Mouse (Mus musculus) heart, embryonic 15.5 days (tissue): ENCODE results near the gene Tgfb1i1. TPM values are rescaled to one million over a fixed set of nuclear protein-coding genes. Genes with fewer than 3 reads are reported as not detected.
A peak's percentile ranks its signal among the peaks of the same experiment; 100 is the strongest.

Experiments
- ATAC-seq: fragments of 200-750 bp; cut with Nextera tagmentation; replicated peaks from 2 replicates; pipeline ENCODE4 v1.8.0; 2017; ENCODE audit warnings: low read depth, moderate TSS enrichment; ENCODE audit not compliant: insufficient number of reproducible peaks, insufficient read depth, low FRiP score
- H3K27ac ChIP-seq: fragments of 300-500 bp; sonication (generic); 2 replicates; pipeline ENCODE4 v1.5.1; 2015; ENCODE audit warnings: mild to moderate bottlenecking, inconsistent platforms
- H3K27me3 ChIP-seq: fragments of 300-500 bp; sonication (generic); 2 replicates; pipeline ENCODE4 v1.6.1; 2015; ENCODE audit warnings: inconsistent platforms
- H3K36me3 ChIP-seq: fragments of 300-500 bp; sonication (generic); 2 replicates; pipeline ENCODE4 v1.6.1; 2015; ENCODE audit warnings: mild to moderate bottlenecking, inconsistent platforms
- H3K4me1 ChIP-seq: fragments of 300-500 bp; sonication (generic); replicated peaks from 2 replicates; pipeline ENCODE4 v1.6.1; 2015; ENCODE audit warnings: inconsistent platforms
- H3K4me2 ChIP-seq: fragments of 300-500 bp; sonication (generic); 2 replicates; pipeline ENCODE4 v1.6.1; 2015; ENCODE audit warnings: inconsistent platforms, mild to moderate bottlenecking, moderate library complexity
- H3K4me3 ChIP-seq: fragments of 300-500 bp; sonication (generic); 2 replicates; pipeline ENCODE4 v1.5.1; 2015; ENCODE audit warnings: mild to moderate bottlenecking, inconsistent platforms
- H3K9ac ChIP-seq: fragments of 300-500 bp; sonication (generic); 2 replicates; pipeline ENCODE4 v1.6.1; 2015; ENCODE audit warnings: mild to moderate bottlenecking, inconsistent platforms
- H3K9me3 ChIP-seq: fragments of 300-500 bp; sonication (generic); replicated peaks from 2 replicates; pipeline ENCODE4 v1.6.1; 2016; ENCODE audit warnings: inconsistent platforms
- WGBS: fragments of 180-500 bp; shearing (Covaris S2); methylation state at CpG from one replicate; pipeline ENCODE4 v1.1.7; 2015; ENCODE audit warnings: mixed read lengths; 5-methylcytosine and 5-hydroxymethylcytosine counted together
- polyA plus RNA-seq: library from polyadenylated mRNA; unstranded; fragments of >200 nt; fragmentation: Nextera tagmentation; extraction: Ambion mirVana; gene quantifications from 2 replicates; pipeline ENCODE4 v1.2.1, GENCODE M21; 2015

Gene Tgfb1i1
- polyA plus RNA-seq, 1 experiment from 2014 or later: 160 TPM

DNA sequence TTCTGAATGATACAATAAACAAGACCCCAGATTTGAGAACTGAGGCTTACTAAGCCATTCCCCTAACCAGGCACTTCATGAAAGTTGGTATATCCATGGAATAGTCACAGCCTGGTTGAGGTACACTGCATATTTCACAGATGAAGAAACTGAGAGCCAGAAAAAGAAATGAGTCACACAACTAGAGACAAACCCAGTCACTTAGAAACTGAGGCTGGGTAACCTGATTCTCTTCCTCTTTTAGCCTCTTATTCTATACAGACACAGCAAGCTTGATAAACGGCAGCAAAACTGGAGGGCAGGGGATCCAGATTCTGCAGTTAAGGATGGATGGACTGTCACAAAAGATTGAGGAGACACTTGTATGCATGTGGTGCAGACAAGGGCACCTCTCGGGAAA, 11.8 kb upstream of the Tgfb1i1 start:
- Histone ChIP-seq H3K36me3 (peaks cover 2% of the 10 kb centered on the region; the same call in 1 of the 2 replicates), H3K9ac (no peak overlapping the region), H3K9me3 (no peaks in the 10 kb centered on the region), H3K4me2 (no peak overlapping the region), H3K4me3 (no peak overlapping the region), H3K4me1 (peaks cover 17% of the 10 kb centered on the region), H3K27ac (no peak overlapping the region), H3K27me3 (no peaks in the 10 kb centered on the region)
- 75% methylated on average over 2 of the region's 2 CpGs for WGBS
- ATAC-seq: no peak

DNA sequence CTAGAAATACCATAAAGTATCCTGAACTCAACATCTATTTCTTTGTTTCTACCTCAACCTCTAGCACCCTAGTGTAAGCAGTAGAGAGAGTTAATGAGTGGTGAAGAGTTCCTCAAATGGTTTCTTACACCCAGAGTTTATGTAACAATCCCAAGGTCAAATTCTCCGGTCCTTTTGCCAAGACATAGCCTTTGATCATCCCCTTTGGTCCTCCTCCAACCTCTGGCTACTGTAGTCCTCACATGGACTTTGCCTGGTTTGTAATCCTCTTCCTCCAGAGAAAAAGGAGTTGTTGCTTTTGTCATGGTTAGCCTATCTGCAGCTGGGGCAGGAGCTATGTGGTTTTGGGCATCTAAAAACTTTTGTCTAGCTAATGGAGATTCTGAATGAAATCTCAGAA, 11.1 kb upstream of the Tgfb1i1 start:
- Histone ChIP-seq H3K27me3 (no peaks in the 10 kb centered on the region), H3K27ac (no peak overlapping the region), H3K4me2 (no peak overlapping the region), H3K4me3 (no peak overlapping the region), H3K4me1 (peaks cover 17% of the 10 kb centered on the region), H3K9me3 (no peaks in the 10 kb centered on the region), H3K9ac (no peak overlapping the region), H3K36me3 (peaks cover 9% of the 10 kb centered on the region)
- no peak for ATAC-seq
- WGBS: 89% methylated on average over 1 of the region's 1 CpGs

DNA sequence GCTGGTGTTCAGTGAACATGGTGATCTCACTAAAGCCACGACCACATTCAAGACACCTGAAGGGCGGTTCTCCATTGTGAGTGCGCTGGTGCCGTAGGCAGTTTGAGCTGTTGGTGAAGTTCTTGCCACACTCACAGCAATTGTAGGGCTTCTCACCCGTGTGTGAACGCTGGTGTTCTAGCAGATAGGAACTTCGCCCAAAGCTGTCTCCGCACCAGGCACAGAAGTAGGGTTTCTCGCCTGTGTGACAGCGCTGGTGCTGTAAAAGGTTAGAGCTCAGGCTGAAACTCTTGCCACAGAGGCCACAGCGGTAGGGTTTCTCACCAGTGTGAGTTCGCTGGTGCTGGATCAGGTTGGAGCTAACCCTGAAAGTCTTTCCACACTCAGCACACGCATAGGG, 10.2 kb upstream of the Tgfb1i1 start:
- Histone ChIP-seq H3K9me3 (no peaks in the 10 kb centered on the region), H3K27ac (no peak overlapping the region), H3K9ac (no peak overlapping the region), H3K4me2 (no peak overlapping the region), H3K27me3 (no peaks in the 10 kb centered on the region), H3K36me3 (peaks cover 14% of the 10 kb centered on the region), H3K4me1 (peaks cover 20% of the 10 kb centered on the region), H3K4me3 (peak overlapping the region; percentile 85; the same call in 1 of the 2 replicates)
- 91% methylated on average over 13 of the region's 13 CpGs for WGBS
- ATAC-seq: no peak

DNA sequence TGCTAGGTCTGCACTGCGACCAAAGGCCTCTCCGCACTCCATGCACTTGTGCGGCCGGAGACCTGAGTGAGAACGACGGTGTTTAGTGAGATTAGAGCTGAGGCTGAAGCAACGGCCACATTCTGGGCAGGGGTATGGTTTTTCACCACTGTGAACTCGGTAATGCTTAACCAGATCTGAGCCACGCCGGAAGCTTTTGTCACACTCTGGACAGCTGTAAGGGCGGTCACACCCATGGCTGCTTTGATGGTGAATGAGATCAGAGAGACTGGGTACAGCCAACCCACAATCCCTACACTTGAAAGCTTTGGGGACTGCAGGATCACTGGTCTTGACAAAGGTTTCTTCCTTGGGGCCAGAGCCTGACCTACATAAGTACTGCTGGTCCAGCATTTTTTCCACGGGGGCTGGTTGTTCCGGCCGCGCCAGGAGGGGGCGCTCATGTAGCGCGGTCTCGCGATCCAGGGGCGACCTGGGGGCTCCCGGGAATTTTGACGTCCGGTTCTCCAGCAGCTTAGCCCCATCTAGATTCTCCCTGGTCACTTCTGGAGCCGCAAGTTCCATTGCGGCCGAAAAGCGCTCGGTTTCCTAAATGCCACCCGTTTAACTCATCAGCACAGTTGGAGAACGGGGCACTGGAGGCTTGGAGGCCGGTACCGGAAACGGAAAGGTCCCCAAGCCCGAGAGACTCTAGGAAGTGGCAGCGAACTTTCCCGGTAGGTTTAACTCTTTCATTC, 9.6 kb upstream of the Tgfb1i1 start, which contains the start of gene Armc5:
TSS of gene Armc5 (plus strand) at position 487 of the 737 bp plus-strand sequence.
- Histone ChIP-seq H3K9me3 (no peaks in the 10 kb centered on the region), H3K4me2 (peak within 1 kb of the TSS; percentile 80), H3K36me3 (peaks cover 14% of the 10 kb centered on the region), H3K9ac (peak within 1 kb of the TSS; percentile 89), H3K27me3 (no peaks in the 10 kb centered on the region), H3K4me1 (peaks cover 20% of the 10 kb centered on the region), H3K4me3 (peak within 1 kb of the TSS; percentile 85), H3K27ac (peak within 1 kb of the TSS; percentile 99)
- peak; percentile 13; the same call in 1 of the 2 replicates for ATAC-seq
- 23% methylated on average over 37 of the region's 37 CpGs for WGBS

DNA sequence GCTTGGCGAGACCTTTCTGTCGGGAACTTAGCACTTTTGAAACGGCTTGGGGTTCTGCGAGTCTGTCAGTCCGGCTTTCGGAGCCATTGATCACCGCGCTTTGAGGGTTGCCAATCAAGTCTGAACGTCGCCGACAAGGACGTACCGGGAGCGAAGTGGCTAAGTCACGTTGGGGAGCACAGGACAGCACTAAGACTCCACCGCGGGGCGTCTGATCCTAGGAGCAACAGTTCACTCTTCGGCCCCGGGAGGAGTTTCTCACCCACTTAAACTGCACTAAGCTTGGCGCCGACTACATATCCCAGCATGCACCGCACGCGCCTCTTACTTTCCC, 9.1 kb upstream of the Tgfb1i1 start:
- peak overlapping the region; percentile 85 for H3K4me3 ChIP-seq
- WGBS: under 1% methylated on average over 25 of the region's 25 CpGs
- no peaks in the 10 kb centered on the region for H3K9me3 ChIP-seq
- peaks cover 15% of the 10 kb centered on the region for H3K36me3 ChIP-seq
- peaks cover 20% of the 10 kb centered on the region for H3K4me1 ChIP-seq
- H3K27ac ChIP-seq: peak overlapping the region; percentile 99
- peak overlapping the region; percentile 89 for H3K9ac ChIP-seq
- H3K4me2 ChIP-seq: peak overlapping the region; percentile 80
- ATAC-seq: no peak; the same call in 1 of the 2 replicates
- H3K27me3 ChIP-seq: no peaks in the 10 kb centered on the region

DNA sequence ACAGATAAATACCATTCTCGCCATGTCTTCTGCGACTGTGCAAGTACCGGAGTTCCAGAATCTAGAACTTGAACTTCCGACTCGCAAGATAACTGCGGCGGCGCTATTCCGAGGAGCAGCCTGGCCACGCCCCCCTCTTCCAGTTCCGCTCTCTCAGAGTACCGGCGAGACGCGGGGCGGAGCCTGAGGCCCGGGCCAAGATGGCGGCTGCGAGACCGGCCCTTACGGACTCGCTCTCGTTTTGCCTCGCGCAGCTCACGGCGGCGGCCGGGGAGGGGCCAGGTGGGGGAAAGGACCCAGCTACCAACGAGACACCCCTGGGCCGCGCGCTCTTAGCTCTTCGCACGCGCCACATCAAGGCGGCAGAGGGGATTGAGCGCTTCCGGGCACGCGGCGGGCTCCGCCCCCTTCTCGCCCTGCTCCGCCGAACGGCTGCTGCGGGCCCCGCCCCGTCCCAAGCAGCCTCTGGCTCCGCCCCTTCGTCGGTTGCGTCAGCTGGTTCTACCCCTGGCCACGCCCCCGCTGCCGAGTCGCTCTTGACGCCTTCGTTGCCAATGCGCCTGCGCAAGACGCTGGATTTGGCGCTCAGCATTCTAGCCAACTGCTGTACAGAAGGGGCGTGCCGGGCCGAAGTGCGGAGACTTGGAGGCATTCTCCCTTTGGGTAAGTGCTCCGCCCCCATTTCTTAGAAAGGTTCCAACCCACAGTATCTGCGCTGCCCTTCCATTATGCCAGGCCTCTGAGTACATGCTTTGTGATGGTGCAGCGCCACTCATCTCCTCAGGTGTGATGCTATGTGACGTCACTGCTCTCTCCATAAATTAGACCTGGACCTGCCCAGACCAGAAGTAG, 8.5 kb upstream of the Tgfb1i1 start, which contains the start of gene 9130023H24Rik:
TSS of gene 9130023H24Rik (minus strand) at position 105 of the 852 bp plus-strand sequence.
- H3K4me3 ChIP-seq: peak within 1 kb of the TSS; percentile 85
- peak within 1 kb of the TSS; percentile 80 for H3K4me2 ChIP-seq
- peak within 1 kb of the TSS; percentile 89 for H3K9ac ChIP-seq
- peak within 1 kb of the TSS; percentile 99 for H3K27ac ChIP-seq
- peak; percentile 90 for ATAC-seq
- no peaks in the 10 kb centered on the region for H3K27me3 ChIP-seq
- H3K4me1 ChIP-seq: peaks cover 20% of the 10 kb centered on the region
- WGBS: under 1% methylated on average over 70 of the region's 72 CpGs
- no peaks in the 10 kb centered on the region for H3K9me3 ChIP-seq
- peaks cover 20% of the 10 kb centered on the region for H3K36me3 ChIP-seq

DNA sequence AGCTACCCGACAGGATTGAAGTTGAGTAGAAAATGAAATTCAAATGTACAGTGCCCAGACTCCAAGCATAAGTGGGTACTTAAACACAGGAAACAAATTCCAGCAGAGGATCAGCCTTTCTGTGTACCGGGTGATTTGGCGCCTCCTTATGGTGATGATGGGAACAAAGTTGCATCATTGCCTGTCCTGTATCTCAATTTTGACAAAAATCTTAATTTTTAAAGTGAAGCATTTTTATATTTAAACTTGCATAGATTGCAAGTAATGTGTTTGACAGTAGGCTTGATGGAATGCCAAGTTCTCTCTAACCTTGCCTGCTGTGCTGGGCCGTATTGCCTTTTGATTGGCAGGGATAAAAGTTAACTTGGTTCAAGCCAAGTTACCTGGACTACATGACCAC, 7.6 kb upstream of the Tgfb1i1 start:
- ATAC-seq: no peak
- WGBS: 21% methylated on average over 4 of the region's 4 CpGs

DNA sequence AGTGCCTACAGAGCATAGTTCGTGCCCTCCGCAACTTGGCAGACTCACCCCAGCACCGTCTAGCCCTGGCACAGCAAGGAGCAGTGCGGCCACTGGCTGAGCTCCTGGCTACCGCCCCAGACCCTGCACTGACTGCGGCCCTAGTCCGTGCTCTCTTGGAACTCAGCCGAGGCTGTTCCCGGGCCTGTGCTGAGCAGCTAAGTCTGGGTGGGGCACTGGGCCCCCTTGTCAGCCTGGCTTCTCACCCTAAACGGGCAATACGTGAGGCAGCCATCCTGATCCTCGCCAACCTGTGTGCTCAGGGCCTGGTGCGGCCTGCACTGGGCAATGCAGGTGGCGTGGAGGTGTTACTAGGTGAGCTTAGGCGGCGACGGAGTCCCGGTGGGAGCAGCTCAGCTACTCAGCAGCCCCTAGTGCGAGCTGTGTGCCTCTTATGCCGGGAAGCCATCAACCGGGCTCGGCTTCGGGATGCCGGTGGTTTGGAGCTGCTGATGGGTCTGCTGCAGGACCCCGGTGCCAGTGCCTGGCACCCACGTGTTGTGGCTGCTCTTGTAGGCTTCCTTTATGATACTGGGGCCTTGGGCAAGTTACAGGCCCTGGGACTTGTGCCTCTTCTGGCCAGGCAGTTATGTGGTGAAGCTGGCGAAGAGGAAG, 6.4 kb upstream of the Tgfb1i1 start:
- H3K4me2 ChIP-seq: no peak overlapping the region
- no peak for ATAC-seq
- WGBS: 90% methylated on average over 27 of the region's 27 CpGs
- no peak overlapping the region for H3K27ac ChIP-seq
- H3K9ac ChIP-seq: no peak overlapping the region
- no peaks in the 10 kb centered on the region for H3K9me3 ChIP-seq
- no peak overlapping the region for H3K4me3 ChIP-seq
- peaks cover 33% of the 10 kb centered on the region for H3K36me3 ChIP-seq
- peaks cover 20% of the 10 kb centered on the region for H3K4me1 ChIP-seq
- no peaks in the 10 kb centered on the region for H3K27me3 ChIP-seq

More for the DNA sequence above, 7.6 kb upstream of the Tgfb1i1 start:
- H3K4me2 ChIP-seq: peak overlapping the region; percentile 77
- H3K27ac ChIP-seq: peak overlapping the region; percentile 99
- peaks cover 24% of the 10 kb centered on the region for H3K36me3 ChIP-seq
- no peaks in the 10 kb centered on the region for H3K27me3 ChIP-seq
- no peaks in the 10 kb centered on the region for H3K9me3 ChIP-seq
- H3K4me3 ChIP-seq: peak overlapping the region; percentile 85
- 0 out of 2 replicates have a peak overlapping the region, but pooled peaks have one; percentile 25 for H3K9ac ChIP-seq
- peaks cover 20% of the 10 kb centered on the region for H3K4me1 ChIP-seq

DNA sequence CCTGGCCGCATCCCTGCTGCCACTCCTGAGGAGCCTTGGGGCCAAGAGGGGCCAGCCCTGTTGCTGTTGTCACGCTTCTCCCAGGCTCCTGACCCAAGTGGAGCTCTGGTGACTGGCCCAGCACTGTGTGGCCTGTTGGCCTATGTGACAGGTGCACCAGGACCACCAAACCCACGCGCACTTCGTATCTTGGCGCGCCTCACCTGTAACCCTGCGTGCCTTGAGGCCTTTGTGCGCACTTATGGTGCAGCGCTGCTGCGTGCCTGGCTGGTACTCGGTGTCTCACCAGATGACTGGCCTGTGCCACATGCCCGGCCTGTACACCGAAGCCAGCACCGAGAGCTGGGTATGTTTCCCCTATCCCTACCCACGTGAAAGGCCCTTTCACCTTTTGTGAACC, 4.3 kb upstream of the Tgfb1i1 start:
- WGBS: 94% methylated on average over 16 of the region's 16 CpGs
- no peak overlapping the region for H3K27ac ChIP-seq
- no peak overlapping the region for H3K4me3 ChIP-seq
- ATAC-seq: no peak
- H3K4me1 ChIP-seq: peaks cover 26% of the 10 kb centered on the region
- peaks cover 33% of the 10 kb centered on the region for H3K36me3 ChIP-seq
- no peak overlapping the region for H3K9ac ChIP-seq
- no peaks in the 10 kb centered on the region for H3K27me3 ChIP-seq
- no peaks in the 10 kb centered on the region for H3K9me3 ChIP-seq
- no peak overlapping the region for H3K4me2 ChIP-seq

DNA sequence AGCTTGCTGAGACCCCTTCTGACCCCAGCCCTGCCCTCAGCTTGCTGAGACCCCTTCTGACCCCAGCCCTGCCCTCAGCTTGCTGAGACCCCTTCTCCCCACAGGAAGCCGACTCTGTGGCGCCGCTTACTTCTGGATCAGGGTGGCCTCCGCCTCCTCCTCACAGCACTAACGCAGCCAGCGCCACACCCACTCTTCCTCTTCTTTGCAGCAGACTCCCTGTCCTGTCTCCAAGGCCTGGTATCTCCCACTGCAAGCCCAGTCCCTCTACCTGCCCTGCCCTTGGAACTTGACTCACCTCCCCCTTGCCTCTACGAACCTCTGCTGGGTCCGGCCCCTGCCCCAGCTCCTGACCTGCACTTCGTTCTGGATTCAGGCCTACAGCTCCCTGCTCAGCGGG, 2.7 kb upstream of the Tgfb1i1 start:
- Histone ChIP-seq H3K27me3 (no peaks in the 10 kb centered on the region), H3K4me2 (no peak overlapping the region), H3K9ac (no peak overlapping the region), H3K4me1 (peaks cover 33% of the 10 kb centered on the region), H3K4me3 (no peak overlapping the region), H3K36me3 (peaks cover 36% of the 10 kb centered on the region), H3K27ac (0 out of 2 replicates have a peak overlapping the region, but pooled peaks have one; percentile 3), H3K9me3 (no peaks in the 10 kb centered on the region)
- no peak for ATAC-seq
- WGBS: 77% methylated on average over 10 of the region's 10 CpGs
